Mouse (Mus musculus) testis, adult 2 months (tissue): ENCODE measurements at regions not wholly inside any gene's neighbourhood (a gene's known extent, or its start where the extent isn't known, plus 50 kb on each side); places are given as distances from the start of the nearest gene placed in this dataset.

Source experiments
- CTCF ChIP-seq: fragments of 200-500 bp; IDR thresholded peaks from 2 replicates; pipeline ENCODE4 v1.5.1; 2012; ENCODE audit warnings: low read depth, mild to moderate bottlenecking, inconsistent platforms, low read length, moderate library complexity; ENCODE audit not compliant: control insufficient read depth, insufficient read depth, insufficient replicate concordance
- POLR2A ChIP-seq: fragments of 200-500 bp; IDR thresholded peaks from 2 replicates; pipeline ENCODE4 v1.6.1; 2012; ENCODE audit warnings: low read depth, mild to moderate bottlenecking, inconsistent platforms, low read length, moderate library complexity; ENCODE audit not compliant: control insufficient read depth

- TF ChIP-seq CTCF (no peak), POLR2A (no peak)
Measured at GRCm38 (mm10) chr10:98786089-98786488, 128.1 kb upstream of the Atp2b1 start.
